Mouse (Mus musculus): ENCODE measurements around the gene Rcor3. TPM values are rescaled to one million over a fixed set of nuclear protein-coding genes. Genes with fewer than 3 reads are reported as not detected.
A peak's percentile ranks its signal among the peaks of the same experiment; 100 is the strongest.

Gene Rcor3
- total and polyA plus RNA-seq, 2 experiments from 2014 or later: 31.2 to 50.0 TPM

DNA sequence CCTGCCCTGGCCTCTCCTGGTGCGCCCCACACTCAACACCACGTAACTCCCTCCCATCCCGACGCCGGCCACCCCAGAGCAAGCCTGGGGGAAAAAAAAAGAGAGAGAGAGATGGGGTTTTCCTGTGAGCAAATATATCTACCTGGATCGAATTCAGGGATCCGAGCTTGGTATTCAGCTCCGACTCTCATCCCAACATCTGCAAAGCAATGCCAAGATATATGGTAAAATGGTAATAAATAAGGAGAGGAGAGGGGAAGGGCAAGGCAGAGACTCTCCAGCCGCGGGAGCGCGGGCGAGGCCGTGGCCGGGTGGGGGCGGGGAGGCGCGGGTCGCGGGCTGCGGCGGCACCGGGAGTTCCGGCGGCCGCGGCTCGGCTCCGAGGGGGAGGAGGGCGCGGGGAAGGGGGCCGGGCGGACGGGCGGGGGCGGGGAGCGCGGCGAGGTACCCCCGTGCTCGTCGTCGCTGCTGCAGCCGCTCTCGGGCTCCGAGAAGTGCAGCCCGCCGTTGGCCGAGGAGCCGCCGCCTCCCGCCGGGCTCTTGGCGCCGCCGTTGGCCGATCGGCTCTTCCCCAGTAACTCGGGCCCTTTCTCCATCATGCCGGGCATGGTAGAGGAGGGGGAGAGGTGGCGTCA is 454 bp downstream of the Rcor3 start:
- peak overlapping the region; percentile 88 for H3K4me3 ChIP-seq (ENCODE audit: low read length)
- H3K27ac ChIP-seq: peak overlapping the region; percentile 99
- H3K9ac ChIP-seq (replicated peaks; ENCODE audit: low read length): peak overlapping the region; percentile 96
- DNase-seq (ENCODE audit: low spot score) (no peak), ATAC-seq (peak; percentile 41)
- H3K4me2 ChIP-seq (ENCODE audit: low read depth, low read length): peak overlapping the region; percentile 93
- H3K9me3 ChIP-seq (ENCODE audit: low read length): no peaks in the 10 kb centered on the region
- no peak for TF ChIP-seq CTCF (IDR thresholded peaks at IDR 0.05; ENCODE audit: low read depth)
- under 1% methylated on average over 15 of the region's 61 CpGs for WGBS
- no peaks in the 10 kb centered on the region for H3K27me3 ChIP-seq (ENCODE audit: insufficient read depth, low read length)
- H3K36me3 ChIP-seq (ENCODE audit: insufficient read depth, low read length): no peaks in the 10 kb centered on the region
- peaks cover 7% of the 10 kb centered on the region for H3K4me1 ChIP-seq (ENCODE audit: insufficient read depth, low read length)

DNA sequence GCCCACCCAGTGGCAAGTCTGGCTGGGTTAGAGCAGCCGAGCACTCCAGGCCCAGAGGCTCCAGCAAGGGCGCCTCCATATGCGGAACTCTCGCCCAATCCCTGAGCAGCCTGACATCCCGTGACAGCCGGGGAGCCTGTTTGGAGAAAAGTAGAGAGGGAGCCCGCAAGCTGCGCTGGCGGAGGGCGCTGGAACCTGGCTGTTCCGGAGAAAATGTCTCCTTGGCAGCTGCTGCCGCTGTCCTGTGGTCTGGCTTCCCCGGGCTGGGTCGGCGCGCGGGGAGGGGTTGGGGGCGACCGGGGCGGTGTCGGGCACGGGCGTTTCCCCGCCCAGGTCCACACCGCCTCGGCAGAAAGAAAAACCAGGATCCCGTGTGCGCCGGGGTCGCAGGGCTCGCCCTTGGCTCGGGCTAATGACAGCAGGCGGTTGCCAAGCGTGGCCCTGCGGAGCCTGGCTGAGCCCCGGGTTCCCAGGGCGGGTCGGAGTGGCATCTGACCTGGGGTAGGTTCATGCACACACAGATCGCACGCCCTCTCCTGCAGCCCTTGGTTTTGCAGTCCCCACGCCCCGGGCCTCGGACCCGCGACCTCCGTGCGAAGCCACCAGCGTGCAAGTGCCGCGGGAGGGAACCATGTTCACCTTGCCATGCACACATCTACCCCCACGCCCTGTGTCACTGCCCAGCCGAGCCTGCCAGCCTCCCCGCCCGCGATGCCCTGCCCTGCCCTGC is 1.1 kb downstream of the Rcor3 start:
- Histone ChIP-seq H3K4me1 (ENCODE audit: insufficient read depth, low read length) (peaks cover 7% of the 10 kb centered on the region), H3K9ac (replicated peaks; ENCODE audit: low read length) (peak overlapping the region; percentile 96), H3K27me3 (ENCODE audit: insufficient read depth, low read length) (no peaks in the 10 kb centered on the region), H3K9me3 (ENCODE audit: low read length) (no peaks in the 10 kb centered on the region), H3K4me2 (ENCODE audit: low read depth, low read length) (peak overlapping the region; percentile 93), H3K4me3 (ENCODE audit: low read length) (peak overlapping the region; percentile 88), H3K27ac (peak overlapping the region; percentile 99), H3K36me3 (ENCODE audit: insufficient read depth, low read length) (no peaks in the 10 kb centered on the region)
- ATAC-seq: peak; percentile 90
- under 1% methylated on average over 53 of the region's 55 CpGs for WGBS
- TF ChIP-seq CTCF (IDR thresholded peaks at IDR 0.05; ENCODE audit: low read depth): no peak; the same call in 1 of the 2 replicates
- DNase-seq (ENCODE audit: low spot score): peak; percentile 90

- no peak overlapping the region for H3K4me3 ChIP-seq (ENCODE audit: low read length)
These were observed 7.7 kb downstream of the Rcor3 start for GRCm38 (mm10) chr1:192130202-192130601.

DNA sequence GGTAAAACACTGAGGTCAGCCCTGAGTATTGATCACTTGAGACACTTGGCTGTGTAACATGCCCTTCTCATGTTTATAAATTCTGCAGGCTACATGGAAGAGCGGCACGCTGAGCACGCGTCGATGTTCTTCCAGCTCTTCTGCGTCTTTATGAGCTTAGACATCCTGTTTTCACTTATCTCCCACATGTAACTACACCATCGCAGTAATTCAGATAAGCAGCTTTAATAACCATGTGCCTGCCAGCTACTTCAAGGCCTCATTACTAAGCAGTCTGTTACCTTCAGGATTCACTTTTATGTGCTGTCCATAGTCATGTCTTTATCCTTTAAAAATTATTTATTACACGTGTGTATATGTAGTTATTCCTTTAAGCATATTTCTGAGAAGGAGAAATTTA is 9.5 kb downstream of the Rcor3 start:
- DNase-seq (ENCODE audit: low spot score) (no peak), ATAC-seq (no peak)
- Histone ChIP-seq H3K9me3 (ENCODE audit: low read length) (no peaks in the 10 kb centered on the region), H3K9ac (replicated peaks; ENCODE audit: low read length) (no peak overlapping the region), H3K36me3 (ENCODE audit: insufficient read depth, low read length) (peaks cover 17% of the 10 kb centered on the region), H3K27me3 (ENCODE audit: insufficient read depth, low read length) (no peaks in the 10 kb centered on the region), H3K27ac (no peak overlapping the region), H3K4me2 (ENCODE audit: low read depth, low read length) (no peak overlapping the region), H3K4me3 (ENCODE audit: low read length) (no peak overlapping the region), H3K4me1 (ENCODE audit: insufficient read depth, low read length) (no peaks in the 10 kb centered on the region)
- no peak for TF ChIP-seq CTCF (IDR thresholded peaks at IDR 0.05; ENCODE audit: low read depth)
- WGBS: 94% methylated on average over 8 of the region's 8 CpGs

More at GRCm38 (mm10) chr1:192130202-192130601, 7.7 kb downstream of the Rcor3 start:
- TF ChIP-seq CTCF (IDR thresholded peaks at IDR 0.05; ENCODE audit: low read depth): no peak
- no peak overlapping the region for H3K27ac ChIP-seq
- H3K9ac ChIP-seq (replicated peaks; ENCODE audit: low read length): no peak overlapping the region
- no peaks in the 10 kb centered on the region for H3K27me3 ChIP-seq (ENCODE audit: insufficient read depth, low read length)
- H3K36me3 ChIP-seq (ENCODE audit: insufficient read depth, low read length): peaks cover 7% of the 10 kb centered on the region
- DNase-seq (ENCODE audit: low spot score) (no peak), ATAC-seq (no peak)
- 94% methylated on average over 1 of the region's 1 CpGs for WGBS
- no peaks in the 10 kb centered on the region for H3K9me3 ChIP-seq (ENCODE audit: low read length)
- H3K4me2 ChIP-seq (ENCODE audit: low read depth, low read length): no peak overlapping the region
- H3K4me1 ChIP-seq (ENCODE audit: insufficient read depth, low read length): no peaks in the 10 kb centered on the region

DNA sequence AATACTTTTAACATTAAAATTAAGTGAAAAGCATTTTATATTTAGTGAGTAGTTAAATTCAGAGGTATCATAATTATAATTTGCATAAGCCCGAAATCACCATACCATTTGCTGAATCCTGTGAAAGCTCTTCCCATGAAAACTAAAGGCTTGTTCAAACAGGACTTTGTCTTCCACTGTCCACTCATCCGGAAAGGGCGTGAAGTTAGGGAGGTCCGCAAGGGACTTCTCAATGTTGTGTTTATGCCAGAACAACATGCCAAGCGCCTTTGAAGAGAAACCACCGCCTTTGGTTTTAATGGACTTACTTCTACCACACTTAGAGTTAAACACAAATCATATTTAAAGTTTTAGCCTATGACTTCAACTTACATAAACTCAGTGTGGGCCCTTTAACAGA is 12.1 kb downstream of the Rcor3 start:
- 80% methylated on average over 6 of the region's 6 CpGs for WGBS
- H3K4me2 ChIP-seq (ENCODE audit: low read depth, low read length): no peak overlapping the region
- no peak for TF ChIP-seq CTCF (IDR thresholded peaks at IDR 0.05; ENCODE audit: low read depth)
- no peak overlapping the region for H3K27ac ChIP-seq
- peaks cover 32% of the 10 kb centered on the region for H3K36me3 ChIP-seq (ENCODE audit: insufficient read depth, low read length)
- DNase-seq (ENCODE audit: low spot score) (no peak), ATAC-seq (no peak)
- H3K4me1 ChIP-seq (ENCODE audit: insufficient read depth, low read length): no peaks in the 10 kb centered on the region
- no peak overlapping the region for H3K9ac ChIP-seq (replicated peaks; ENCODE audit: low read length)
- no peak overlapping the region for H3K4me3 ChIP-seq (ENCODE audit: low read length)
- H3K9me3 ChIP-seq (ENCODE audit: low read length): no peaks in the 10 kb centered on the region
- H3K27me3 ChIP-seq (ENCODE audit: insufficient read depth, low read length): no peaks in the 10 kb centered on the region

DNA sequence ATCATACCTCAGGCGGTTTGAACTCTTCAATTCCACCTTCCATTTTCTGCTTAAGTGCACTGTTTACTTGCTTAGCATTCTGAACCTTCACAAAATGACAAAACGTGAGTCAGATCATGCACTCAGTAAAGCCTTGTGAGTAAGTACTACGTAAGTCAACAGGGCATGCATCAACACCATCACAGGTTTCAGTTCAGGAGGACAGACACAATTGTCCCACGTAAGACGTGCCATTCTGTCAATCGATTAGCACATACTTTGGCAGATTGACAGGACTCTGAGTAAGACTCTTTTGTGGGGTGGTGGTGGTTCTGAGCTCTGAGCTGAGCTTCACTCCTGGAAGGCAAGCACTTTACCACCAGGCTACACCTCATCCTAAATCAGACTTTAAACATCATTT is 21.6 kb downstream of the Rcor3 start:
- DNase-seq (ENCODE audit: low spot score) (no peak), ATAC-seq (no peak)
- 88% methylated on average over 6 of the region's 6 CpGs for WGBS
- H3K4me3 ChIP-seq (ENCODE audit: low read length): no peak overlapping the region
- TF ChIP-seq CTCF (IDR thresholded peaks at IDR 0.05; ENCODE audit: low read depth): no peak
- H3K36me3 ChIP-seq (ENCODE audit: insufficient read depth, low read length): peaks cover 60% of the 10 kb centered on the region
- H3K9ac ChIP-seq (replicated peaks; ENCODE audit: low read length): no peak overlapping the region
- no peaks in the 10 kb centered on the region for H3K4me1 ChIP-seq (ENCODE audit: insufficient read depth, low read length)
- no peaks in the 10 kb centered on the region for H3K9me3 ChIP-seq (ENCODE audit: low read length)
- H3K4me2 ChIP-seq (ENCODE audit: low read depth, low read length): no peak overlapping the region
- H3K27ac ChIP-seq: no peak overlapping the region
- H3K27me3 ChIP-seq (ENCODE audit: insufficient read depth, low read length): no peaks in the 10 kb centered on the region

DNA sequence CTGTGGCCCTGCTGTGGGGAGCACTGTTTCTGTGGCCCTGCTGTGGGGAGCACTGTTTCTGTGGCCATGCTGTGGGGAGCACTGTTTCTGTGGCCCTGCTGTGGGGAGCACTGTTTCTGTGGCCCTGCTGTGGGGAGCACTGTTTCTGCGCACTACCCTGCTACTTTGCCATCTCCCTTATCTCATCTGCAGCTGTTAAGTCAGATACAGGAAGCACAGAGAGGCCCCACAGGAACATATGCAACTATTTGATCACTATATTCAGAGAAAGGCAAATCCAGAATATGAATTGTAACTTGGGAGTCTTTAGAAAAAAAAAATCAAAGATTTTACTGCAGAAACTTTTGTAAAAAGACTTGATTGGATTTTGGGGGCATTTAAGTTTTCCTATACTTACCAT is 22.5 kb downstream of the Rcor3 start:
- peaks cover 57% of the 10 kb centered on the region for H3K36me3 ChIP-seq (ENCODE audit: insufficient read depth, low read length)
- ATAC-seq: no peak

More for the DNA sequence above, 22.5 kb downstream of the Rcor3 start:
- Histone ChIP-seq H3K9me3 (ENCODE audit: low read length) (no peaks in the 10 kb centered on the region), H3K27me3 (ENCODE audit: insufficient read depth, low read length) (no peaks in the 10 kb centered on the region), H3K9ac (replicated peaks; ENCODE audit: low read length) (no peak overlapping the region), H3K27ac (no peak overlapping the region), H3K4me3 (ENCODE audit: low read length) (no peak overlapping the region), H3K4me2 (ENCODE audit: low read depth, low read length) (no peak overlapping the region), H3K4me1 (ENCODE audit: insufficient read depth, low read length) (no peaks in the 10 kb centered on the region)
- no peak for TF ChIP-seq CTCF (IDR thresholded peaks at IDR 0.05; ENCODE audit: low read depth)
- no peak for DNase-seq (ENCODE audit: low spot score)
- 100% methylated on average over 1 of the region's 1 CpGs for WGBS
